Mouse (Mus musculus): ENCODE data around the gene Kctd11.

Gene Kctd11

DNA sequence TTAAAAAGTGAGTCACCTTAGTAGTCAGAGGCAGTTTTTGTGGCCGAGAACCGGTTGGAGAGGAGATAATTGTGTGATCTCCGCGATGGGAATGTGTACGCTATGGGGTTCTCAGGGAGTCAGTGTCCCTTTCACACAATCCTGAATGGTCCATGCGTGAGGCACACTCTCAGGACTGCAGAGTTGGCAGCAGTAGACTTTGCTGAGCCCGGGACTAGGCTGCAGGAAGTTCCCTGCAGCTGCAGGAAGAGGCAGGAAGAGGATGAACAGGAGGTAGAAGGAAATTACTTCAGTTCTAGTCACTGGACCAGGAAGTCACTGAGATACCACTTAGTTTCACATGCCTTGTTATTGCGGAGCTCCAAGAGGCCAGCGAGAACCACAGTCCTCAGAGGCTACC lies 32.1 kb downstream of the Kctd11 start:
- no peak for DNase-seq (ENCODE audit: extremely low read depth, low read depth)

DNA sequence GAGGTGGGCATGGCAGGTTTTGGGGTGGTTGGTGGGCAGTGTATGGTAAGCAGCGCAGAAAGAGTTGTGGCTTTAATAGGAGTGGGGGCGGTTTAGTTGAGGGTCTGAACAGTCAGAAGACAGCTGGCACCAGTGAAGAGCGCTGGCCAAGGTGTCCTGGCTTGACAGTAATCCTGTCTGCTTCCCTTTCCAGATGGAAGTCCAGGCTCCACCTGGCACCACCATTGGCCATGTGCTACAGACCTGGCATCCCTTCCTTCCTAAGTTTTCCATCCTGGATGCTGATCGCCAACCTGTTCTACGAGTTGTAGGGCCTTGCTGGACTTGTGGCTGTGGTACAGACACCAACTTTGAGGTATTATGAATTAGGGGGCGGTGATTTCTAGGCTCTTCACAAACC lies 33.2 kb downstream of the Kctd11 start:
- no peak for DNase-seq (ENCODE audit: extremely low read depth, low read depth)

- DNase-seq (ENCODE audit: extremely low read depth, low read depth): no peak
These were observed 34.2 kb downstream of the Kctd11 start for GRCm38 (mm10) chr11:69846738-69847688.

GRCm38 (mm10) chr11:69846198-69846680 lies 35.0 kb downstream of the Kctd11 start, which contains the start of gene Plscr3:
Plscr3 (plus strand) TSS chr11:69846376.
- DNase-seq (ENCODE audit: extremely low read depth, low read depth): peak; percentile 80

DNA sequence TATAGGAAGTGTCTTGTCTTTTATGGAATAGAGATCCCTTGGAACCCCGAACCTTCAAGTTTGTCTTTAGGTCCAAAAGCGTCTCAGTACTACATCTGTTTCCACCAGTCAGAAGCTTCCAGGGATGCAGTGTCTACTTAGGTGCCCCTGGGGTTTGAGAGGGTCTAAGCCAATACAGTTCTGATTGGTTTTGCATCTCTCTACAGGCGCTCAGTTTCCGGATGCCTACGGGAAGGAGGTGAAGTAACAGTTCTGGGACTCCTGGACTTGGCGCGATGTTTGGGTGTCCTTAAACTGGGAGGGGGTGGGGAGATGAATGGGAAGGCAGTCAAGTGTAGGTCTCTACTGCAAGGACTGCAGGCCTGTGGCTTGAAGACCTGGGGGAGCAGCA lies 42.5 kb downstream of the Kctd11 start:
- peak; percentile 49 for DNase-seq (ENCODE audit: extremely low read depth, low read depth)

DNA sequence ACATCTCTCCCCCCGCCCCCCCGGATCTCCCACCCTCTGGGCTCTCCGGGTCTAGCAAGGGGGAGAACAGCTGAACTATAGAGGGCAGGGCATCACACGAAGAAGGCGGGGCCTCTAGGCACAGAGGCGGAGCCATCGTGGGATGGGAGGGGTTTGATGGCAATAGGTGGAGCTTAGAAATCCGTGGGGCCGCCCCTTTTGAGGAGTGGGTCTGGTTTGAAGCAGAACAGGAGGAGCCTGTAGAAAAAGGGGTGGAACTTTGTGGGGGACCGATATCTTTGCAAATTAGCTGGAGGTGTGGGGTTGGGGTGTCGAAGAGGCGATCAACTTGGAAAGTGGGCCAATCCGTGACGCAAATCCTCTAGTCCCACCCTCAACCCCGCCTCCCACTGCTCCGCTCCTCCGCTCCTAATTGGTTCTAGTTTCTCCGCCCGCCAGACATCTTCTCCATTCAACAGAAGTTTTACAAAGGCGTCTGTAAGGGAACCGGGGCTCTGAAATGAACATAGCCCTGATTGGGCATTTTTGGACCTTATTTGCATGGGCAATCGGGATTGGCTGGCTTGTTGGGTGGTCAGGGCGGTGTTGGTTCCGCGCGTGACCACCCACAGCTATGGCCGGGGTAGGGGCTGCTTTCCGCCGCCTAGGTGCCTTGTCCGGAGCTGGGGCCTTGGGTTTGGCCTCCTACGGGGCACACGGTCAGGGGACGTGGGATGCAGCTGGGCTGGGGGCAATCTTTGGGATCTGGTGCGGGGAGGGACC lies 43.1 kb downstream of the Kctd11 start, which contains the start of gene Tmem256:
Gene Tmem256 (plus strand): TSS at position 563 of the 762 bp plus-strand sequence.
- DNase-seq (ENCODE audit: extremely low read depth, low read depth): peak; percentile 98

DNA sequence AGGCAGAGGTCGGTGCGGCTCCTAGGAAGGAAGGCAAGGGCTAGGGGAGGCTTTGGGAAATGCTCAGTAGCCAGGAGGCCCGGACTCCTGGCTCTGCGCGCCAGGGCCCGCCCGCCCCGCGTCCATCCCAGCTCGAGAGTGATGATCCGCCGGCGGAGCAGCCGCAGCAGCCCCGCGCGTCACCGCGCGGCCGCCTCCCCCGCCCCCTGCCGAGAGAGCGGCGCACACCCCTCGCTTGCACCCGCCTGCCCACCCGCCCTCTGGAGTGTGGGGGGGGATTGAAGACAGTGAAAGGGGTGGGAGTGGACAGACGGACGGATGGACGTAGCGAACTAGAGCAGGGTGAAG lies 43.6 kb downstream of the Kctd11 start, which contains the start of gene Nlgn2:
Gene Nlgn2 (minus strand): TSS at position 181 of the 348 bp plus-strand sequence.
- DNase-seq (ENCODE audit: extremely low read depth, low read depth): no peak

DNA sequence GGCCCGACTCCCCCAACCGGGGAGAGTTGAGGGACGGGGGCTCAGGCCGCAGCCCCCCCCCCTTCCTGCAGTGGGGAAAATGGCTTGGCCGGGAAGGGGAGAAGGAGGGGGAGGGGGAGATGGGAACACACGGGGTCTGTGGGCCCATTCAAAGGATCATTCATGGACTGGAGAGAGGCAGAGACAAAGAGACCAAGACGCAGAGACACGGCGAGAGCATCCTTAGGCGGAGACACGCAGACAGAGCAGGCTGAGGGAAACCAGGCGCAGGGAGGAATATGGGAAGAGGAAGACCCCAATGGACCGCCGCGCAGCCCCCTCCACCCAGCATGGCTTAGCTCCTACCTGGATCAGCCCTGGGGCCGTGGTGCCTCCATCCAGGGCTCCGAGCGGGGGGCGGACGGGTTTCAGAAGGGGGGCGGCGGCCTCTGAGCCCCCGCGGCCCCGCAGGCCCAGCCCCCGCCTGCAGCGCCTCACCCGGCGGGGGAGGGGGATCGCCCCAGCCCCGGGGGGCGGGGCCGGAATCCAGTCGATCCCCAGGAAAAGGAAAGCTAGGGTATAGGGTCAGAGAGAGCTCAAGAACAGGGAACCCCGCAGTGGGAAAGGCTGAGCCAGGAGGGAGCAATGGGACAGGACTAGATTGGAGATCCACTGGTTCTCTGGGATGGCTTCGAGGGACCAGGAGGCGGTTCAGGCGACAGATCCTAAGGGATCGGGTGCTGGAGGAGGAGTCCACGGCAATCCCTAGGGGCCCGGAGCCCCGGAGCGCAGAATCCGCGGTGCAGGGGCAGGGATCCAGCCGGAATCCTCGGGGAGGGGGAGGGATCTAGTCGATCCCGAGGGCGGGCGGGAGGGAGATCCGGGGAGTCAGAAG lies 44.3 kb downstream of the Kctd11 start:
- no peak for DNase-seq (ENCODE audit: extremely low read depth, low read depth)

DNA sequence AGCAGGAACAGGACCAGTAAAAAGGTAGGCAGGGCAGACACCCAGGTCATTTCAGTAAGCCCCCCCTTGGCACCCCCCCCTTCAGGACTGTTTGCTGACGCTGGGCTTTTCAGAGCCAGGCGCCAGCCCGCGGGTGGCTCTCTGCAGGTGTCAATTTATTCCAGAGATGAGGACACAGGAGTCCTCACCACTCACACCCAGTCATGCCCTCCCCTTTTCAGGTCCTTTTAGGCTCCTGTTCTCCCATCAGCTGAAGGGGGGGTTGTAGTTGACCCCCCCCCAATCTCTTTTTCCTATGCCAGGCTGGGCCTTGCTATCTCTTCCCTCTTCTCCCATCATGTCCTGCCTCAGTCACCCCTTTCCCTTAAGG lies 45.3 kb downstream of the Kctd11 start:
- DNase-seq (ENCODE audit: extremely low read depth, low read depth): no peak

DNA sequence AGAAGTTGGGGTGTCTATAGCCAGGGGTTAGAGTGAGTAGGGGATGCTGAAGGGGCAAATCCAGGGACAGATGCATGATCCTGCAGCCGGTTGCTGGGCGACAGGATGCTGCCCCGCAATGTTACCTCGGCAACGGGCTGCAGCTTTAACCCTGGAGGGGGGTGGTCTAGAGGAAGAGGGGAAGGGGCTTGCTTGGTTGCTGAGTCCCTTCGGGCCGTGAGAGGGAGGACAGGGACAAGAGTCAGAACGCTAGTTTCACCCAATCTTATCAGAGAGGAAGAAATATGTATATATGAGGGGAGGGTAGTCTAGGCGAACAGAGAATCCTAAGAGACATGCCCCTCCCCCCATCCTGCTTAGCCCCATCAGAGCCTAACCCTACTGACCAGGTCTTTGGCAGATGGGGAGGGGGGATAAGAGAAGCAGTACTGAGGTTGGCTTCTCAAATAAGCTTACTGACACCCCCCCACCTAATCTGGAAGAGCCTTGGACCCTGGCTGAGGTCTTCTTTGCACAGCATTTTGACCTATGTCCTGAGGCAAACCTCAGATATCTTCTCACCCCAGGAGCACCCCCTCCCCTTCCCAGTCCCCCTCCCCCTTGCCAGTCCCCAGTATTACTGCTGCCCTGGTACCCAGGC lies 45.8 kb downstream of the Kctd11 start:
- no peak for DNase-seq (ENCODE audit: extremely low read depth, low read depth)

- peak; percentile 29 for DNase-seq (ENCODE audit: extremely low read depth, low read depth)
These were observed 47.1 kb downstream of the Kctd11 start for GRCm38 (mm10) chr11:69834001-69834549.

GRCm38 (mm10) chr11:69833554-69833953 lies 47.7 kb downstream of the Kctd11 start:
- peak; percentile 51 for DNase-seq (ENCODE audit: extremely low read depth, low read depth)

GRCm38 (mm10) chr11:69828832-69829231 lies 52.4 kb downstream of the Kctd11 start:
- no peak for DNase-seq (ENCODE audit: extremely low read depth, low read depth)

Data from MEL-GATA-1-ER (cell line).